Mouse (Mus musculus) G1E (cell line): ENCODE measurements around the gene Cdh3. TPM values are rescaled to one million over a fixed set of nuclear protein-coding genes. Genes with fewer than 3 reads are reported as not detected.

Source experiments
- ATAC-seq: 2 replicates; pipeline ENCODE4 v1.8.0; 2016; ENCODE audit warnings: mild to moderate bottlenecking; ENCODE audit not compliant: insufficient number of reproducible peaks, poor library complexity, low FRiP score, severe bottlenecking; ENCODE audit errors: extremely low read depth
- DNase-seq: peaks from one replicate; pipeline ENCODE4 v3.0.0; 2012; ENCODE audit warnings: low spot score
- H3K27me3 ChIP-seq: 2 replicates; pipeline ENCODE4 v1.6.1; 2012; ENCODE audit warnings: mild to moderate bottlenecking, low read length, inconsistent platforms; ENCODE audit not compliant: insufficient read depth
- H3K36me3 ChIP-seq: replicated peaks from 2 replicates; pipeline ENCODE3; 2012; ENCODE audit warnings: mild to moderate bottlenecking, inconsistent platforms
- H3K4me1 ChIP-seq: 2 replicates; pipeline ENCODE4 v1.6.1; 2012; ENCODE audit warnings: low read depth, low read length, inconsistent platforms, mixed read lengths; ENCODE audit not compliant: insufficient read depth
- H3K4me3 ChIP-seq: 2 replicates; pipeline ENCODE4 v1.5.1; 2012; ENCODE audit warnings: low read depth, mild to moderate bottlenecking, inconsistent platforms, low read length, moderate library complexity, mixed read lengths
- H3K9me3 ChIP-seq: replicated peaks from 2 replicates; pipeline ENCODE4 v1.6.1; 2012; ENCODE audit warnings: inconsistent platforms
- CTCF ChIP-seq: IDR thresholded peaks from 2 replicates; pipeline ENCODE4 v1.5.1; 2012; ENCODE audit warnings: low read depth, low read length, inconsistent platforms, mixed read lengths
- GATA1 ChIP-seq: IDR thresholded peaks from 2 replicates; pipeline ENCODE4 v1.6.1; 2012; ENCODE audit warnings: borderline replicate concordance, low read length, inconsistent platforms, mixed read lengths
- GATA2 ChIP-seq: IDR thresholded peaks from 2 replicates; pipeline ENCODE4 v1.6.1; 2012; ENCODE audit warnings: low read depth, low read length, inconsistent platforms, borderline replicate concordance
- POLR2AphosphoS5 ChIP-seq: IDR thresholded peaks from 2 replicates; pipeline ENCODE4 v1.6.1; 2012; ENCODE audit warnings: low read depth, low read length, inconsistent platforms; ENCODE audit not compliant: insufficient replicate concordance
- TAL1 ChIP-seq: conservative IDR thresholded peaks from 2 replicates; pipeline ENCODE4 v1.6.1; 2012; ENCODE audit warnings: low read depth, low read length, inconsistent platforms, mixed read lengths
- polyA plus RNA-seq: library from polyadenylated mRNA; stranded (reverse); fragments of >175 nt; gene quantifications from 2 replicates; pipeline ENCODE4 v1.2.3, GENCODE M21; 2012
- total RNA-seq, 2 experiments: library from RNA; stranded (forward) in 1 of 2; stranded (reverse) in 1 of 2; fragments of 200-1000 nt in 1 of 2; fragments of >200 nt in 1 of 2; fragmentation: Nextera tagmentation in 1 of 2; gene quantifications; 2 replicates each; pipeline ENCODE4 v1.2.3; 2014 to 2017

Gene Cdh3
- total and polyA plus RNA-seq, 3 experiments, result 0.05 TPM; not detected in 2

GRCm38 (mm10) chr8:106545149-106545548, 34.5 kb downstream of the Cdh3 start:
- H3K36me3 ChIP-seq, result no peaks in the 10 kb centered on the region
- no peak overlapping the region for H3K4me3 ChIP-seq
- ATAC-seq (no peak), DNase-seq (no peak)
- H3K4me1 ChIP-seq, result no peaks in the 10 kb centered on the region
- H3K9me3 ChIP-seq, result no peaks in the 10 kb centered on the region
- H3K27me3 ChIP-seq, result peaks cover 2% of the 10 kb centered on the region; the same call in 1 of the 2 replicates
- TF ChIP-seq TAL1, result no peak
- no peak for TF ChIP-seq POLR2AphosphoS5
- TF ChIP-seq GATA1, result no peak
- no peak for TF ChIP-seq GATA2
- no peak for TF ChIP-seq CTCF

DNA sequence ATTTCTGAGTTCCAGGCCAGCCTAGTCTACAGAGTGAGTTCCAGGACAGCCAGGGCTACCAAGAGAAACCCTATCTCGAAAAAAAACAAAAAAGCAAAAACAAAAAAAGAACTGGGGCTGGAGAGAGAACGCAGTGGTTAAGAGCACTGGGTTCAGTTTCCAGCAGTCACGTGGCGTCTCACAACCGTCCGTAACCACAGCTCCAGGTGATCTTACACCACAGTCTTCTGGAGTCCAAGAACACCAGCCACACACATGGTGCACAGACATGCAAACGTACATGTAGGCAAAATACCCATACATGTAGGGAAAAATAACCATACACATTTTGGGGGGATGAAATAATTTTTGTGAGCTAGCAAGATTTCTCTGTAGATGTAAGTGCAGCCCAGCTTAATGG, 36.1 kb downstream of the Cdh3 start:
- ATAC-seq (no peak), DNase-seq (no peak)
- Histone ChIP-seq H3K27me3 (no peaks in the 10 kb centered on the region), H3K9me3 (no peaks in the 10 kb centered on the region), H3K36me3 (no peaks in the 10 kb centered on the region), H3K4me1 (no peaks in the 10 kb centered on the region), H3K4me3 (no peak overlapping the region)
- TF ChIP-seq CTCF (no peak), TAL1 (no peak), GATA2 (no peak), POLR2AphosphoS5 (no peak)

DNA sequence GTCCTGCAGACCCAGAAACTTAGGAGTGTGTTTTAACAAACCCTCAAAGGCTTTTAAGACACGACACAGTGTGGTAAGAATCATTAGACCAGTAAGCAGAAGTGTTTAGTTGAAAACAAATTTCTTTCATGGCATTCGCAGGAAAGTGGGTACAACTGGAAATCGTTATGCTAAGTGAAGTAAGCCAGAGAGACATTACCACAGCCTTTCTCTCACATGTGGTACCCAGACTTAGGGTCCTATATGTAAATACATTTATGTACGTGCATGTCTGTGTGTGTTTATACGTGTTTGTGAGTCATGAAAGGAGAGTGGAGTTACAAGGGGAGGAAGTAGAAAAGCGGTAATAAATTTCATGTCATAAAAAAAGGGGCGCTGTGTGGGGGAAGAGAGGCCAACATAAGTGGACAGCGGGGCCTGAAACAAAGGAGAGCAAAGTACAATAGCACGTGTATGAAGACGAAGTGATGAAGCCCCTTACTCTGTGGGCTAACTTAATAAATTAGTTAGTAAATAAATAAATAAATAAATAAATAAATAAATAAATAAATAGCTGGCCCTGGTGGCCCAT, 37.8 kb downstream of the Cdh3 start:
- no peak for TF ChIP-seq CTCF
- no peak for TF ChIP-seq TAL1
- no peak for TF ChIP-seq GATA1
- no peak for TF ChIP-seq POLR2AphosphoS5
- TF ChIP-seq GATA2, result no peak
- no peak overlapping the region for H3K4me3 ChIP-seq
- no peaks in the 10 kb centered on the region for H3K9me3 ChIP-seq
- H3K27me3 ChIP-seq, result no peaks in the 10 kb centered on the region
- no peaks in the 10 kb centered on the region for H3K4me1 ChIP-seq
- no peak for ATAC-seq
- no peaks in the 10 kb centered on the region for H3K36me3 ChIP-seq
- DNase-seq, result no peak

- TF ChIP-seq GATA1 (no peak), TAL1 (no peak), GATA2 (no peak), POLR2AphosphoS5 (no peak), CTCF (no peak)
- DNase-seq, result no peak
- no peak for ATAC-seq
- Histone ChIP-seq H3K36me3 (no peaks in the 10 kb centered on the region), H3K4me3 (no peak overlapping the region), H3K9me3 (no peaks in the 10 kb centered on the region), H3K4me1 (no peaks in the 10 kb centered on the region), H3K27me3 (no peaks in the 10 kb centered on the region; the same call in 1 of the 2 replicates)
These were observed 40.2 kb downstream of the Cdh3 start for GRCm38 (mm10) chr8:106550906-106551305.

DNA sequence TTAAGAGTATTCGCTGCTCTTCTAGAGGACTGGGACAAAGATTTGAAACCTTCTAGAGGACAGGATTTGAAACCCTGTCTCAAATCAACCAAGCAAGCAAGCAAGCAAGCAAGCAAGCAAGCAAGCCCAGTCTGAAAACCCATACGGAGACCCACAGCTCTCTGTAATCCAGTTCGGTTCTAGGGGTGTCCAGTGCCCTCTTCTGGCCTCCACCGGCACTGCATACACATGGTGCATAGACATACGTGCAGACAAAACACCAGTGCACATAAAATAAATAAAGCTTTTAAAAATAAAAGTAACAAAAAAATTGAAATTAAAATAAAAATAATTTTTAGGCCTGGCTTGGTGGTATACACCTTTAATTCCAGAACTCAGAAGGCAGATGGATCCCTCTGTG, 43.3 kb downstream of the Cdh3 start:
- no peak for DNase-seq
- H3K9me3 ChIP-seq, result no peaks in the 10 kb centered on the region
- no peaks in the 10 kb centered on the region for H3K36me3 ChIP-seq
- no peaks in the 10 kb centered on the region for H3K4me1 ChIP-seq
- H3K4me3 ChIP-seq, result no peak overlapping the region
- no peaks in the 10 kb centered on the region; the same call in 1 of the 2 replicates for H3K27me3 ChIP-seq
- TF ChIP-seq GATA1 (no peak), GATA2 (no peak), POLR2AphosphoS5 (no peak), CTCF (no peak), TAL1 (no peak)
- no peak for ATAC-seq

DNA sequence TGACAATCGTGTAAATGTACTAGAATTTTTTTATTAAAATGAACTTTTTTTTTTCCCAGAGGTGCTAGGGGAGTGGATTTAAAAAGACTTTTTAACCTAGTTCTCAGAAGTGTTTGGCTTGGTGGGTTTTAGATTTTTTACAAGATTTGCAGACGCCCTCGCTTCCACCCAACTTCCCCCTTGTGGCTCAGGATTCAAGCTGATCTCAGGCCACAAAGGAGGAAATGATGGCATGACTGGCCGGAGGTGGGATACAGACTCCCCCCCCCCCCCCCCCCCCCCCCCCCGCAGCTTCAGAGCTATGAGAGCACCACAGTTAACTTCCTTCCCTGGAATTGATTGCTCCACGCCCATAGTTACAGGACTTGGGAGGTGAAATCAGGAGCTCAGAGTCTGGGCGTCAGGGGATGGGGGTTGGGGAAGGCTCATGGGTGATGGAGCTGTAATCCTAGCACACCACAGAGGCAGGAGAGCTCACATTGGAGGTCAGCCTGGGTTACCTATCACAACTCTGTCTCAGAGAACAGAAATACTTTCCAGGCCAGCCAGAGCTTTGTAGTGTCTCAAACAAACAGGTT, 45.5 kb downstream of the Cdh3 start:
- Histone ChIP-seq H3K27me3 (peaks cover 2% of the 10 kb centered on the region; the same call in 1 of the 2 replicates), H3K36me3 (no peaks in the 10 kb centered on the region), H3K4me3 (no peak overlapping the region), H3K9me3 (no peaks in the 10 kb centered on the region), H3K4me1 (no peaks in the 10 kb centered on the region)
- DNase-seq (no peak), ATAC-seq (no peak)
- TF ChIP-seq GATA2, result no peak
- TF ChIP-seq TAL1, result no peak
- TF ChIP-seq GATA1, result no peak
- TF ChIP-seq CTCF, result no peak
- no peak for TF ChIP-seq POLR2AphosphoS5
